Mouse (Mus musculus) hindbrain, embryonic 16.5 days (tissue): ENCODE results near the gene Necap2. TPM values are rescaled to one million over a fixed set of nuclear protein-coding genes. Genes with fewer than 3 reads are reported as not detected.

Experiments
- ATAC-seq: fragments of 200-750 bp; cut with Nextera tagmentation; 2 replicates; pipeline ENCODE4 v1.8.0; 2017; ENCODE audit warnings: moderate TSS enrichment, moderate library complexity
- H3K27ac ChIP-seq: fragments of 300-500 bp; sonication (generic); 2 replicates; pipeline ENCODE4 v1.5.1; 2014; ENCODE audit warnings: low read depth, mild to moderate bottlenecking, control low read depth, low read length, moderate library complexity
- H3K27me3 ChIP-seq: fragments of 300-500 bp; sonication (generic); replicated peaks from 2 replicates; pipeline ENCODE4 v1.6.1; 2014; ENCODE audit warnings: low read length; ENCODE audit not compliant: control insufficient read depth, insufficient read depth
- H3K36me3 ChIP-seq: fragments of 300-500 bp; sonication (generic); 2 replicates; pipeline ENCODE4 v1.6.1; 2014; ENCODE audit warnings: mild to moderate bottlenecking, low read length, moderate library complexity, mixed read lengths; ENCODE audit not compliant: control insufficient read depth, insufficient read depth
- H3K4me1 ChIP-seq: fragments of 300-500 bp; sonication (generic); 2 replicates; pipeline ENCODE4 v1.6.1; 2014; ENCODE audit warnings: low read depth, low read length; ENCODE audit not compliant: control insufficient read depth, insufficient read depth
- H3K4me2 ChIP-seq: fragments of 300-500 bp; sonication (generic); 2 replicates; pipeline ENCODE4 v1.6.1; 2014; ENCODE audit warnings: mild to moderate bottlenecking, low read length, control low read depth, moderate library complexity
- H3K4me3 ChIP-seq: fragments of 300-500 bp; sonication (generic); 2 replicates; pipeline ENCODE4 v1.5.1; 2014; ENCODE audit warnings: mild to moderate bottlenecking, low read length, control low read depth, moderate library complexity
- H3K9ac ChIP-seq: fragments of 300-500 bp; sonication (generic); 2 replicates; pipeline ENCODE4 v1.6.1; 2014; ENCODE audit warnings: low read depth, mild to moderate bottlenecking, control low read depth, low read length, moderate library complexity
- H3K9me3 ChIP-seq: fragments of 300-500 bp; sonication (generic); 2 replicates; pipeline ENCODE4 v1.6.1; 2014; ENCODE audit warnings: mild to moderate bottlenecking, low read length, moderate library complexity; ENCODE audit not compliant: control insufficient read depth
- WGBS: fragments of 180-500 bp; shearing (Covaris S2); extraction: QIAGEN DNeasy Blood & Tissue Kit; methylation state at CpG from one replicate; pipeline ENCODE4 v1.1.7; 2014; 5-methylcytosine and 5-hydroxymethylcytosine counted together
- polyA plus RNA-seq: library from polyadenylated mRNA; unstranded; fragments of >200 nt; fragmentation: Nextera tagmentation; extraction: Ambion mirVana; gene quantifications from 2 replicates; pipeline ENCODE4 v1.2.1, GENCODE M21; 2015

Necap2 gene
- polyA plus RNA-seq, 1 experiment from 2014 or later: 54.0 TPM

GRCm38 (mm10) chr4:141066709-141067515 lies 11.2 kb downstream of the Necap2 start:
- H3K4me1 ChIP-seq: peaks cover 7% of the 10 kb centered on the region
- H3K9ac ChIP-seq: no peak overlapping the region
- H3K4me2 ChIP-seq: no peak overlapping the region
- H3K9me3 ChIP-seq: no peaks in the 10 kb centered on the region
- H3K36me3 ChIP-seq: peaks cover 40% of the 10 kb centered on the region
- peak; percentile 12; the same call in 1 of the 2 replicates for ATAC-seq
- no peak overlapping the region for H3K4me3 ChIP-seq
- no peaks in the 10 kb centered on the region for H3K27me3 ChIP-seq
- 65% methylated on average over 12 of the region's 12 CpGs for whole genome bisulfite sequencing
- H3K27ac ChIP-seq: peak overlapping the region; percentile 39; the same call in 1 of the 2 replicates

DNA sequence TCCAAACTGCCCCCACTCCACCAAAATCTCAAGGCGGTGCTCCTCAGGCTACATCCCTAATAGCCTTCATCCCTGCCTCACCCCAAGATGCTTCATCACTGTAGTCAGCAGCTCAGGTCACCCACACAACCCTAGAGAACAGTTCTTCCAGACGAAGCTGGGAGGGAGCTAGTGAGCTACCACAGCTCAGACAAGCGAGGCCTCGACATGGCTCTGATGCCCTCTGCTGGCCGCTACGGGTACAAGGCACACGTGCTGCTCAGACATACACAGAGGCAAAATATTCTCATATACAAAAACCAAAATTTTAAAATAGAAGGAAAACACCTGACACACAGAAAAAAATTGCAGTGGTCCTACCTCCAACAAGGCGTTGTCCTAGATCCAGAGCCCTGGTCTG lies 13.0 kb downstream of the Necap2 start:
- peaks cover 10% of the 10 kb centered on the region for H3K4me1 ChIP-seq
- H3K9me3 ChIP-seq: no peaks in the 10 kb centered on the region
- no peak overlapping the region for H3K27ac ChIP-seq
- no peak overlapping the region for H3K4me2 ChIP-seq
- no peak overlapping the region for H3K9ac ChIP-seq
- 4% methylated on average over 8 of the region's 8 CpGs for WGBS
- H3K36me3 ChIP-seq: peaks cover 35% of the 10 kb centered on the region
- peak; percentile 38 for ATAC-seq
- no peak overlapping the region for H3K4me3 ChIP-seq
- no peaks in the 10 kb centered on the region for H3K27me3 ChIP-seq

GRCm38 (mm10) chr4:141064104-141064659 lies 14.0 kb downstream of the Necap2 start:
- Histone ChIP-seq H3K4me3 (no peak overlapping the region), H3K4me2 (no peak overlapping the region), H3K27me3 (no peaks in the 10 kb centered on the region), H3K9ac (no peak overlapping the region), H3K4me1 (peaks cover 16% of the 10 kb centered on the region), H3K9me3 (no peaks in the 10 kb centered on the region), H3K36me3 (peaks cover 31% of the 10 kb centered on the region), H3K27ac (no peak overlapping the region)
- no peak for ATAC-seq
- WGBS: 73% methylated on average over 4 of the region's 4 CpGs

DNA sequence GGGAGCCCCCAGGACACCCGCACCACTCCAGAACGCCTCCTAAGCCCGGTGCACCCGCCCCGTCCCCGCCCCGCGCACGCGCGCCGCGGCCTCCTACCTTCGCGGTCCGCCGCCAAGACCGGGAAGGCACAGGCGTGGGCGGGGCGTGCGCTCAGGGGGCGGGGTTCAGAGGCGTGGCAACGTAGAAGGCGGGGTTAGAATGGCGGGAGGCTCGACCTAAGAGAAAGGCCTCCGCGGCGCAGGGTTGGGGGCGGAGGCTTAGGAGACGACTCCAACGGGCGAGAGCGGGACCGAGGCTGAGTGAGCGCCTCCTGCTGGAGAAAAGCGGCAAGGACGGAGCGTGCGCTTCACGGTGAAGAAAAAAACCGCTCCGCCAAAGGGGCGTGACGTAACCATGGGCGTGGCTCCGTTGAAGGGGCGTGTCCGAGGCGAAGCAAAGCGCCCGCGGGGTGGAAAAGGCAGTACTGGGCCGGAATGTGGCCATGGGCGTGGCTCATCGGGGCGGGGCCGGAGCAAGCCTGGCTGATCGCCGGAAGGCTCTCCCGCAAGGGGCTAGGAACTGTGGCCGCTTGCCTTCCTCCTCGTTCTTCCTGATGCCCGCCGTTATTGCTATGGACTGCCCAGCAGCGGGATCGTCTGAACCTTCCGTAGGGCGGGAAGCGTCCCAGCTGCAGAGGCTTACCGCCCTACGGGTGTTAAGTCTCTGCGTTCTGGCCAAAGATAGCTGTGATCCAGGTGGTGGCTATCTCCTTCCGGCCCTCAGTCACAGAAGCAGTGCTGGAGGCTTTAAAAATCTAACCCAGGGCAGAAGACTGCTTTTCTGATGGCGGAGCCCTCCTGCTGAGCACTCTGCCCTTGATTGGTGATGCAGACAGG lies 17.5 kb downstream of the Necap2 start, which contains the start of gene Crocc:
Gene Crocc (minus strand): TSS at position 125 of the 876 bp plus-strand sequence.
- Histone ChIP-seq H3K9ac (peak within 1 kb of the TSS; percentile 86), H3K9me3 (no peaks in the 10 kb centered on the region), H3K4me1 (peaks cover 13% of the 10 kb centered on the region), H3K36me3 (peaks cover under 1% of the 10 kb centered on the region; the same call in 1 of the 2 replicates), H3K27ac (peak within 1 kb of the TSS; percentile 95), H3K4me2 (peak within 1 kb of the TSS; percentile 69), H3K4me3 (peak within 1 kb of the TSS; percentile 69), H3K27me3 (no peaks in the 10 kb centered on the region)
- WGBS: under 1% methylated on average over 61 of the region's 77 CpGs
- peak; percentile 95 for ATAC-seq

GRCm38 (mm10) chr4:141059616-141060425 lies 18.3 kb downstream of the Necap2 start:
- Histone ChIP-seq H3K27me3 (no peaks in the 10 kb centered on the region), H3K4me3 (peak overlapping the region; percentile 69), H3K27ac (peak overlapping the region; percentile 95), H3K9me3 (no peaks in the 10 kb centered on the region), H3K36me3 (no peaks in the 10 kb centered on the region), H3K4me2 (peak overlapping the region; percentile 69), H3K9ac (peak overlapping the region; percentile 86), H3K4me1 (peaks cover 13% of the 10 kb centered on the region)
- 1% methylated on average over 30 of the region's 32 CpGs for WGBS
- ATAC-seq: no peak; the same call in 1 of the 2 replicates

DNA sequence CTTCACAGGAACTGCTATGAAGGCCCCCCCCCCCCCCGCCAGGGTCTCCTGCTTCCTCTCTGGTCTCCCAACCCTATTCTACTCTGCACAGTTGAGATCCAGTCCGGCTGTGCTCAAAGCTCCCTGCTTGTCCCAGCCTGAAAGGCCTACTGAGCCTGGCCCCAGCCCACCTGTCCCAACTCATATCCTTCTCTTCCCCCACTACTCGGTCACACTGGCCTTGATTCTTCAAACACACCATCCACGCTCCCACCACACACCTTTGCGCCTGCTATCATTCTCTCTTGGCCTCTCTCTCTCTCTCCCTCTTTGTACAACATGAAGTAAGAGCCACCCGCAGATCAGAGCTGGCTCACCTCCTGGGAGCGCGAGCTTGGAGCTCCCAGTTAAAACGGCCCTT lies 19.3 kb downstream of the Necap2 start:
- Histone ChIP-seq H3K4me2 (no peak overlapping the region), H3K9me3 (no peaks in the 10 kb centered on the region), H3K27me3 (no peaks in the 10 kb centered on the region), H3K4me3 (no peak overlapping the region), H3K27ac (no peak overlapping the region), H3K36me3 (no peaks in the 10 kb centered on the region), H3K9ac (no peak overlapping the region), H3K4me1 (peaks cover 18% of the 10 kb centered on the region)
- no peak for ATAC-seq
- 86% methylated on average over 9 of the region's 9 CpGs for whole genome bisulfite sequencing

GRCm38 (mm10) chr4:141056970-141057369 lies 21.2 kb downstream of the Necap2 start:
- Histone ChIP-seq H3K9ac (no peak overlapping the region), H3K27me3 (no peaks in the 10 kb centered on the region), H3K4me1 (peaks cover 28% of the 10 kb centered on the region), H3K36me3 (no peaks in the 10 kb centered on the region), H3K4me3 (no peak overlapping the region), H3K4me2 (no peak overlapping the region), H3K9me3 (no peaks in the 10 kb centered on the region), H3K27ac (no peak overlapping the region)
- WGBS: 93% methylated on average over 10 of the region's 10 CpGs
- ATAC-seq: no peak

- peak overlapping the region; percentile 25 for H3K4me3 ChIP-seq
- H3K4me1 ChIP-seq: peaks cover 33% of the 10 kb centered on the region
- WGBS: 23% methylated on average over 17 of the region's 17 CpGs
- peak overlapping the region; percentile 53 for H3K4me2 ChIP-seq
- peak; percentile 61 for ATAC-seq
- H3K36me3 ChIP-seq: no peaks in the 10 kb centered on the region
- no peaks in the 10 kb centered on the region for H3K9me3 ChIP-seq
- H3K27me3 ChIP-seq: no peaks in the 10 kb centered on the region
- peak overlapping the region; percentile 64 for H3K9ac ChIP-seq
- H3K27ac ChIP-seq: peak overlapping the region; percentile 82
These were observed 24.5 kb downstream of the Necap2 start for GRCm38 (mm10) chr4:141053568-141054161.
